Mouse (Mus musculus) 416B (cell line): Measurements from ENCODE around the gene Ccnl1.
A peak's percentile ranks its signal among the peaks of the same experiment; 100 is the strongest.

ENCODE experiments used
- DNase-seq: peaks from one replicate; pipeline ENCODE4 v3.0.0; 2011; ENCODE audit warnings: low read depth

Gene Ccnl1

GRCm38 (mm10) chr3:65925058-65925740, 32.9 kb downstream of the Ccnl1 start:
- peak; percentile 46 for DNase-seq

DNA sequence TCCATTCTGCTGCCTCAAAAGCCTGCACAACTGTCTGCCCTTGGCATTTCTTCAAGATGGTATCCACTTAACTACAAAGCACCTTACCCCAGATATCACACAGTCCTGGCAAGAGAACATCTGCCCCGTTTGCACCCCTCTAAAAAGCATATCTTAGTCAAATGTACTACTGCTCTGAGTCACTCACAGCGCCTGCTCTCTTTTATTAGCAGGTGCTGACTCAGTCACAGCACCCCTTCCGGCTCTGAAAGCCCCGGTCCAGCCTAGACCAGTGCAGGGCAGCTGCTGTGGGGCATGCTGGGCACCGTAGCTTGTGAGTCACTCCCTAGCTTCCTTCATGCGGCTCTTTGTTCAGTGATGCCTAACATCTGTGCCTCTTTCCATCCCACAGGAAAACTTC, 35.6 kb downstream of the Ccnl1 start:
- DNase-seq, result peak; percentile 86

- no peak for DNase-seq
These were observed 36.4 kb downstream of the Ccnl1 start for GRCm38 (mm10) chr3:65921671-65922070.

GRCm38 (mm10) chr3:65919016-65919415, 39.0 kb downstream of the Ccnl1 start:
- no peak for DNase-seq

- DNase-seq, result no peak
These were observed 45.1 kb downstream of the Ccnl1 start for GRCm38 (mm10) chr3:65912928-65913327.

DNA sequence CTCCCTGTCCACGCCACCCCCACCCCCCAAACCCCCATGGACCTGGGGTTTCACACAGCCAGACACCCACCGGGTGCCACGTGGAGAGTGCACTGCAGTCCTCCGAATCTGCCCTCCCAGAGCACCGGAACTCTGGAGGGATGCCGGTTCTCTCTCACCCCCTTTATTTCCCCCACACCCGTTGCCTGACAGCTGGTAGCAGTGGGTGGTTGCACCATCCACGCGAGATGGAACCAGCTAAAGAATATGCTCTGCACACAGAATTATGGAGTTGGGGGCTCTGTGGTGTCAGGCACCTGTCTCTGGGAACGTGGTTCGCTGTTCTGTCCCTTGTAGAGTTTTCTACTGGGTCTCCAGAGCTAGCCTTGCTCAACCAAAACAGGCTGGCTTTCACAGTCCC, 45.8 kb downstream of the Ccnl1 start:
- DNase-seq, result no peak

GRCm38 (mm10) chr3:65911265-65911664, 46.8 kb downstream of the Ccnl1 start:
- DNase-seq, result no peak

GRCm38 (mm10) chr3:65909454-65909853, 48.6 kb downstream of the Ccnl1 start:
- no peak for DNase-seq

DNA sequence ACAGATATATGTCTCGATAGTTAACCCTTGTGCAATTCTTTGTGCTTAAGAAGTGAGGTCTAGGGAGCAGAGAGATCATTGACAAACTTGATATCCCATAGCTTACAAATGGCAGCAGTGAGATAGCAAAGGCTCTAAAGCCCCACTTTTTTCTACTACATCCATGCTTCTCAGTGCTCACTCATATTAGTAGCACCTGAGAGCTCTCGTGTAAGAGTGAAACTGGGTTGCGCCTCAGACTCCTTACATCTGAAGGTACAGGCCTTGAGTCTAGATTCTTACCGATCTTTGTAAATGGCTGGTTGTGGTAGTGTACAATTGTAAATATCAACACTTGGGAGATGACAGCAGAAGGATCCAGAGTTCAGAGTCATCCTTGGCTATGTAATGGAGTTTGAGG, 50.5 kb downstream of the Ccnl1 start:
- no peak for DNase-seq

GRCm38 (mm10) chr3:65905281-65906169, 52.5 kb downstream of the Ccnl1 start:
- peak; percentile 35 for DNase-seq

DNA sequence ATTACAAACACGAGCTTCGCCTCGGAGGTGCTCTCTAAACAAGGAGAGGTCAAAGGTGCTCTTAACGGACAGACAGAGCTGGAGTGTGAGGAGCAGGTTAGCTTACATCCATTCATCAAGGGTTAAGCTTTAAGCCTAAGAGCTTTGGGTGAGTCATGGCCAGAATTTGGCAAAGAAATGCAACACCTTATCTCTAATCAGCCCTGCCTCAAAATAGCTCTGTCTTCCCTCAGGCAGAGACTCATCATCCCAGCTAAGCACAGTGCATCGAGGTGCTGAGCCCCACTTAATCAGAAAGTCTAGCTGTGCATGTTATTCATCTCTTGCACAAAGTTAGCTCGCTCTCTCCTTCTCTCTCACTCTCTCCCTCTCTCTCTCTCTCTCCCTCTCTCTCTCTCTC, 53.3 kb downstream of the Ccnl1 start:
- peak; percentile 80 for DNase-seq

DNA sequence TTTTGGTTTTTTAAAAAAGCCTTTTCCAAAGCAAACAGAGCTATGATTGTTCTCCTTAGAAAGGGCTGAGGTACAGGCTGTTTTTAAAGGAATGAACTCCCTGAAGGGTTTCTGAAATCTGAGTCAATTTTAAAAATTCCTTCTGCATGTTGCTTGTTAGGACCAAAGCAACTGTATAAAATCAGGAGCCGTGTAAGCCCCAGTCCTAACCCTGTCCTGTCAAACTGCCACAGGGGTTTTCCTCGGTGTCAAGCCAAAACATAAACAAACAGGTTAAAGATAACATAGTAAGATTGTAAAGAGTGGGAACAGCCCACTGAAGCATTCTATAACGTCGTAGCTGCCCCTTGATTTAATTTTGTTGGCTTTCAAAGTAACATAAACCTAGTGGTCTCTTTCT, 53.9 kb downstream of the Ccnl1 start:
- no peak for DNase-seq

GRCm38 (mm10) chr3:65898598-65899278, 59.3 kb downstream of the Ccnl1 start:
- no peak for DNase-seq

DNA sequence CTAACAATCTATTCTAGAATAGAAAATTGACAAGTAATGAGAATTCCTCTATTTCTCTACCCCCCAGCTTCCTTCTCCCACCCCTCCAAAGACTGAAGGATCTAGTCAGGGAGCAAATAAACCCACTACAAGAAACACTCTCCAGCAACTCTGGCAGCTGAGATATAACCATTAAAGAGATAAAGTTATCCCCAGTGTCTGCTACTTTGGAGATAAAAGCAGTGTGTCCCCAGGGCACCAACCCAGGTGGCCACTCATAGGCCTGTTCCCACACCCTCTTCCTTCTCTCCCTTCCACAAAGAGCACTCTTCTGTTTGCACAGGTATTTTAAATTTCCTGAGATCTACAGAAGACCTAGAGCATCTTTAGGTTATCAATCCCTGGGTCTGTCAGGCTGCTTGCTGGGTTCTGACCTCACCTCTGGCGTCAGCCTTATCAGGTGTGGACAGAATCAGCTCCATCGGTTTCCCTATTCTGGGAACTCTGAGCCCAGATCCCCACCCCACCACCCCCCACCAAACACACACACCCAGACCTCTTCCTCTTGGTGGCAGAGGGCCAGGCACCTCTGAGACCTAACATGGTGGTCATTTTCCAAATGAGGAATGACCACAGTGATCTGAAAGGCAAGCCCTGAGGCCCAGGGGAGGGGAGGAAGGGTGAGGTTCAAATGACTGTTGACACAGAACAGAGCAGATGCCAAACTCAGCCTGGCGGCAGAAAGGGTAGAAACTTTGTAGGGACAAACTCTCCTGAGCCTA, 60.6 kb downstream of the Ccnl1 start:
- no peak for DNase-seq
